Mouse (Mus musculus): ENCODE measurements at regions not wholly inside any gene's neighbourhood (a gene's known extent, or its start where the extent isn't known, plus 50 kb on each side); places are given as distances from the start of the nearest gene placed in this dataset.

DNA sequence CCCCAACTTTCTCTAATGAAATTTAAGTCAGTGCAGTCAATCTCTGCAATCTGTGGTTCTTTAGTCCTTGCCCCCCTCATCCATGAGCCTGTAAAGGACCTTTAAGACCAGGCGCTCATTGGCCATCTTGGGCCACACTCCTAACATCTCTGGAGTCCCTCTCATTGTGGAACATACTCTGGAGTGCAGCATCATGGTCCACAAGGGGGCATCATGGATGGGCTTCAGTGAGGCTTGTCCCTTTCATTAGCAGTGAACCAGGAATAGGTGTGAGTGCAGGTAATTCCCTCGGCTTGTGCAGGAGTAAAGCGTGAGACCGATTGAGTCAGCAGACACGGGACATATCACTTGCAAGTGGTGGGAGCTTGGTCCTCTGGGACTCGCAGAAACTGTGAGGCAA lies 137.7 kb downstream of the Sall1 start:
- CTCF ChIA-PET = no interaction called here

DNA sequence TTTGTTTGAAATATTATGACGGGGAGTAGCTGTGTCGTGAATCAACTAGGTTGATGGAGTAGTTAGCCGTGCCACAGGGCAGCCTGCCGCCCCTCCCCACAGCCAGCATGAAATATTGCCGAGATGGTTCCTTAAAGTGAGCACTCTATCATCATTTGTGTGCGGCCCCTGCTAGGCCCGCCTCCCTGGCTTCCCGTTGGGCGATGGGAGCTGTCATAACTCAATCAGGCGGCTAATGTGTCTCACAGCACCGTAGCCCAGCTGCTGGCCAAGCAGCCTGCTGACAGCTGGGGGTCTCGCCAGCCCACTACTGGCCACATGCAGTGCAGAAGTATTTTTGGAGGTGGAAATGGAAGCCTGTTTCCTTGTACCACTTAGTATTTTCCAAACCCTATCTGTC lies 140.9 kb downstream of the Sall1 start:
- CTCF ChIA-PET = no interaction called here

DNA sequence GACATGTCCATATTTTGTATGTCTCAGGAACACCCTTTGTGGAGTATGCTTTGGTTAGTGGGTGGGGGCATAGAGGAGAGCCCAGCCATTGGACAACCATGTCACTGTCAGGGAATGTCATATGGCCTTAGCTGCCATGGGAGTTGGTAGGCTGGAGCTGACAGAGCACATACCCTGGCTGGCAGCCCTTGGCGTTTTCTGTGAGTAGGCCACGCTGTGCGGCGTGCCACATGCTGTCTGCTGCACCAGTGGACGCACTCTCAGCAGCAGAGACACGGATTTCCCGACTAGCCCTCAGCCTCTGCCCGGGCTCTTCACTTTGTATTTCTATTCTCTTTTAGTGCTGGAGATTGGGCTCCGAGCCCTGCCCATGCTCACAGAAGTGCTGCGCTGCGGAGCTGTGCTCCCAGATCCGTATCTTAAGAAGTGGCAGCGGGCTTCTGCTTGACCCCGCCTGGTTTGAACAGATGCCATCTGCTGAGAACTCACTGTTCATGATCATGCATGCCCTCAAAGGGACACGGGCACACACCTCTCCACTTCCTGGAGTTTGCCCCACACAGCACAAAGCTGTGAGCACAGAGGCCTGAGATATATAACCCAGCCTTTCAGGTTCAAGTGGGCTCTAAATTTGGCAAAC lies 160.1 kb downstream of the Sall1 start:
- CTCF ChIA-PET = no interaction called here

DNA sequence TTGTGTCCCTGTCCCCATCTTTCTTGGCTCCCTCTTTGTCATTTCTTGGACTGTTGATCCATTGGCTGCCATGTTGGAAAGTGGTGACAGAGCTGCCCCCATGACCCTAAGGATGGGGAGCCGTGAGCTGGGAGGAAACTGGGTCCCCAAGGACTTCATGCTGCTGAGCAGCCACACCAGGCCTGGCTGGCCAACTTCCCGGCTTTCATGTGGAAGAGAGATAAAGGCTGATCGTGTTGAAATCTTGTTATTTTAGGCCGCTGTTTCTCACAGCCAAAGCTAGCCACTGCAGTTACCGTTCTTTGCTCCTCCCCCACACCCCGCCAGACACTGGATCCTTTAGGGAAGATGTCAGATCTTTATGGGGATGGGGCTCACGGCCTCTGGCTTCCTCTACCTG lies 164.1 kb downstream of the Sall1 start:
- CTCF ChIA-PET = no interaction called here

DNA sequence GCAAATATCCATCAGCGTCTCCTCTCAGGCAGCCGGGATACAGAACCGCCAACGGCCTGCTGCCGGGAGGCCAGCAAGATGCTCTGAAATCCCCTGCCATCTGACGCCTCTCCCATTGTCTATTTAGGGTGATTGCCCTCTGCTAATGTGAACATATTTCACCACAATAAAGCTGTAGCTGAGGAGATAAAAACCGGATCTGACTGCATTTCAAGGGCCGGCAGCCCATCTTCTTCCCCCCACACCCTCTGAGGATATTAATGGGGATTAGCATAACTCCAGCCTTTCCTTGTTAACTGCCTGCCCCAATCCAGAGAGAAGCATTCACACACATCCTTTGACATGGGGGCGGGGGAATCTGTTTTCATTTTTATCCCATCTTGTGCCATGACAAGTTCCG lies 166.0 kb downstream of the Sall1 start:
- CTCF ChIA-PET = no interaction called here

DNA sequence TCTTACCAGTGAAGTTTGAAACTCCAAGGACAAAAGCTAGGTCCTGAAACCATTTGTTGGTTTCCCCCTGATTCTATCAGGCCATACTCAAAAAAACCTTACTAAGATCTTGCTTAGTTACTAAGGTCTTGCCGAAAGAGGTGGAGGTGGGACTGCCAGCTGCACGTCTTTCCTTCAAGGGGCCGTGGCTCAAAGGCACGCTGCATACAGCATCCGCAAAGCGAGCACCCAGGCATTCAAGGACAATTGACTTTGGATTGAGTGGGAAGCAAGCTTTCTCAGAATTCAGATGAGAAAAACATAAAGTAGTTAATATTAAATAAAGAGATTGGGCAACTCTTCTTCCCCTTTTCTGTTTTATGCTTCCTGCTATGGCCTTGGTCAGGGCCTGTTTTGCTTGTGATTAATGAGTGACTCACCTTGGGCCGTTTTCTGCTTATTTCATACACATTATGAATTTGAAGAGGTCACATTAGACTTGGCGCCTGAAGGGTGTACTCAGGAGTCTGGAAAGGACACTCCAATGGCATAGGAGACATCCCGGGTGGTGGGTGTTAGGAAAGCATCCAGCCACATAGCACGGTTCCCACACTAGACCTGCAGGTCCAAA lies 166.1 kb downstream of the Cyld start:
- CTCF ChIA-PET = no interaction called here

DNA sequence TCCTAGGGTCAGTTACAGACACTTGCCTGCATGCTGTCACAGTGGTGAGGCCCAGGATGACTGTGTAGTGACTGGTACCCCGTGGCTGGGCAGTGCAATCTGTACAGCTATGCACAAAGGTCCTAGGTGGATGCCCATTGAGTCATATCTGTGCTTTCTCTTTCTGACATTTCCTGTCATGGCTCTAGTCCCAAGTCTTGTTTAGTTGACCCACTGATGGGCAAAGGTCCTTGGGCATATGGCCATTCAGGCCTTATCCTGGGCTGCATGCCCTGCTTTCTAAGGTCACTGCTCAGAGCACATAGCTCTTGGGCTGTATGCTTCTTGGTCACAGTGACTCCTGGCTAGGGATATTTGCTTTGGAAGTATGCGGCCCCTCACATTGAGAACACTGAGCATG lies 160.4 kb downstream of the Cyld start:
- CTCF ChIA-PET = no interaction called here

DNA sequence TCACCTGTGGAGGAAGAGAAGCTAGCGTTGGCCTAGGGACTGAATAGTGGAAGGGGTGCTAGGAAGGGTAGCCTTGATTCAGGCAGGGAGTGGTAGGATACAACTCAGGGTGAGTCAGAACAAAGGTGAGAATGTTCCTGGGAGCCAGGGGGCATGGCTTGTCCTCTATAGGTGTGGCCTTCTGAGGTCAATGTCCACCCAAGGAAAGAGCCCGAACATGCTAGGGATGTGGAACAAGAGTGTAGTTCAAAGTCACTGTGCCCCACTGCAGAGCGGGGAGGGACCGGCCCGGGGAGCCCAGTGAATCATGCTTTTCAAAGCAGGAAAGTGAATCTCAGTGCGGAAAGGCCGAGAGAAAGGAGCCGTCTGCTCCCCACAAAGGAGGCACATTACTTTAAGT lies 156.4 kb downstream of the Cyld start:
- CTCF ChIA-PET = no interaction called here

DNA sequence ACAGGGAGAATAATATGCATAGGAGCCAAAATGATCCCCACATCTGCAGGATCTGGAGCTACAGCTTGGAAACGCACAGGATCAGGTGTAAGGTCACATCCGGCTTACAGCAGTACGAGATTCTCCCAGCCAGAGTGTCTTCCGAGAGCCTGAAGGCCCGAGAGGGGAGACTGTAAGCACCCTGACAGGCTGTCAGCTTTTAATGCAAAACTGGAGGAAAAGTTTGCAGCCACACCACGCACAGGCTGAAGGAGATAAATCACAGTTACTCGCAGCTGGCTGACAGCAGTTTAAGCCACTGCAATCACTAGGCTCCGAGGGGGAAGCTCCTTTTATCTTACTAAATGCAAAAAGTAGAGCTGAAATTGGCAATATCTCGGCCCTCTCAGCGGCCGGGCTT lies 149.1 kb downstream of the Cyld start:
- CTCF ChIA-PET = no interaction called here

DNA sequence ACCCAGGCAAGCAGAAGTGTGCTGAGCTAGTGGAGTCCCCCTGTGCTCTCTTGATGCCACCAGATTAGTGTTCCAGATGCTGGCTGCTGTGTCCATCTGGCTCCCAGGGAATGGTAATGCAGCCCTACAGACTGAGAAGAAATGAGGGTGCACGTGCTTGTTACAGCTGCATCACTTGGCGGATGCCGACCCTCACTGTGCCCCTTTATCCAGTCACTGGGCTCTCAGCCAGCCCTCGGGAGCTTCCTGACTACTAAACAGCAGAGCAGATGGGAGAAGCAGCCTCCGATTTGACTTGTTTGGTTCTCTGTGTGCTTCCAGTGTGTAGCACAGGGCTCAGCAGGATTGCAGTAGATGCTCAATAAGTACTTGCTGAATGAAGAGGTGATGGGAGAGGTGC lies 147.5 kb downstream of the Cyld start:
- CTCF ChIA-PET = no interaction called here

DNA sequence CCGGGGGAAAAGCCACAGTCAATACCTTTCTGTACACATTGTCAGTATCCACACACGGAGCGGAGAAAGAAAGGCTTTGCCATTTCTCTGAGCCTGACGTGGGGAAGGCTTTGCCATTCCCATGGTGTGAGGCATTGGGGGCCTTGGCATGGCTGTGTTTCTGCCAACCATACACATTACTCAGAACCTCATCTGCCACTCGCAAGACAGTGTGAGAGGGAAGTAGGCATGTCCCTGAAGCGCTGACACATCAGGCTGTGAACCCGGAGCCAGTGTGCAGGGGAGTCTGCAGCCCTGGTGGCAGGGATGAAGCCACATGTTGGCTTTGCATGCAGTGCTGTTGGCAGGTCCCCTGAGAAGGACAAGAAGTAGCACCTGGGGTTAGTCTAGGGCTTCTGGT lies 145.6 kb downstream of the Cyld start:
- CTCF ChIA-PET = no interaction called here

DNA sequence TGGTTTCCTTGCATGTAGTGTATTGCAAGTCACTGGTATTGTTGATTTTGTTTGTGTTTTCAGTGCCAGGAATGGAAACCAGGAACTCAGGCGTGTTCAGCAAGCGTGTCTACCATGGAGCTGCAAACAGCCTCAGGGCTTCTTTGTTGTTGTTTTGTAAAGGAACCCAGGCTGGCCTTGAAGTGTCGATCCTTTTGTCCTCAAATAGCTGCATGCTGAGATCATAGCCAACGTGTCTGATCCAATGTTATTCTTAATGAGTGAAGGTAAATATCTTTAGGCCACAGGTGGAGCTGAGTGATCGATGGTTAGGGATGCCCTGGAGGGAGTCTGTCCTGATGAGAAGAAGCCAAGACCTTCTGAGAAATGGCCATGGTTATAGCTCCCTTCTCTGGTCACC lies 143.3 kb downstream of the Cyld start:
- CTCF ChIA-PET = no interaction called here

DNA sequence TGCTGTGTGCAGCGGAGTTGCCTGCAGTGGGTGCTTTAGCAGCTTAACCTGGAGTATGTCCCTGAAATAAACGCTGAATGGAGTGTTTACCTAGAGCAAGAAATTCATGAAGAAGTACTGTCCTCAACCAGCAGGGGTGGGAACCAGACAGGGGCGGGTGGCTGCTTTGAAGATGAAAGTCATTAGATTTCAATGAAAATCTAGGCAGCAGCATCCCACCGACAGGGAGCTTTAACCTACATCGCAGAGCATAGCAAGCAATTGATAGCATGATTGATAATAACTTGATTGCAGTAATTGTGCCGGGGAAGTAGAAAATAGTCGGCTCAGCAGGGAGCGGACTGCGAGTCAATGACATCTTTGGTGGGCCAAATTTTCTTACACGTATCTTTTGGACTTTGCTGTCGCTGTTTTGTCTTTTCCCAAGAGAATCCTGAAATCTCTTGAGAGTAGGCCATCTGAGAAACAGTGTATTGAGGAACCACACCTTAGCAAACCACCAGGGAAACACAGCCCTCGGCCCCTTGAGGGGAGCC lies 139.0 kb downstream of the Cyld start:
- CTCF ChIA-PET = no interaction called here

DNA sequence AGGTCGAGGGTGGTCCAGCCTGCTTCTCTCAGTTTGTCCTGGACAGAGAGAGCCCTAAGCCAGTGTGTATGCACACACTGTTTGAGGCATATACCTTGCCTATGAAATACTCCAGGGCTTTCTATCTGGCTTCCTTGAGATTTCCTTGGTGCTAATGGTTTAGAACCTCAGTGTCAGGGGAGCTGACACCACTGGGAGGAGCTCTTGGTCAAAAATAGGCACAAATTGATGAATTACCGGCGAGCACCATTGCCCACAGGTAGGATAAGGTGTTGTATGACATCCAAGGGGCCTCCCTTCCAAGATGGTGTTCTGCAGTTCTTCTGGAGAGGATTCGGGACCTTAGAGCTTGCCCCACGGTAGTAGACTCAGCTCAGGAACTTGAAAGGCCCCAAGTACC lies 129.0 kb downstream of the Cyld start:
- CTCF ChIA-PET = no interaction called here

DNA sequence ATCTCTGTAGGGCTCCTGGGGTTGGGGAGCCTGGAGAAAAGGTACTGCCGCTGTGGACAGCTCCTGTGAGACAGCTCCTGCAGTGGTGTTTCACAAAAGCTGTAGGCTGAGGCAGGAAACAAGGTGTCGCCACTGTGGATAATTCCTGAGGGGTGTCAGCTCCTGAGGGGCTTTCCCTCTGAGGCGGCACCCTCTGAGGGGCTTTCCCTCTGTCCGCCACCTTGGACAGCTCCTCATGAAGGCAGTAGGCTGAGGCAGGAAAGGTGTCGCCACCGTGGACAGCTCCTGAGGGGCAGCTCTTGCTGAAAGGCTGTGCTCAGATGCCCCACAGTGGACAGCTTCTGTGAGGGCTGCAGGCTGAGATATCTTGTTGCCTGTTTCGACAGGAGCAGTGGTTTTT lies 127.1 kb downstream of the Cyld start:
- CTCF ChIA-PET = no interaction called here

DNA sequence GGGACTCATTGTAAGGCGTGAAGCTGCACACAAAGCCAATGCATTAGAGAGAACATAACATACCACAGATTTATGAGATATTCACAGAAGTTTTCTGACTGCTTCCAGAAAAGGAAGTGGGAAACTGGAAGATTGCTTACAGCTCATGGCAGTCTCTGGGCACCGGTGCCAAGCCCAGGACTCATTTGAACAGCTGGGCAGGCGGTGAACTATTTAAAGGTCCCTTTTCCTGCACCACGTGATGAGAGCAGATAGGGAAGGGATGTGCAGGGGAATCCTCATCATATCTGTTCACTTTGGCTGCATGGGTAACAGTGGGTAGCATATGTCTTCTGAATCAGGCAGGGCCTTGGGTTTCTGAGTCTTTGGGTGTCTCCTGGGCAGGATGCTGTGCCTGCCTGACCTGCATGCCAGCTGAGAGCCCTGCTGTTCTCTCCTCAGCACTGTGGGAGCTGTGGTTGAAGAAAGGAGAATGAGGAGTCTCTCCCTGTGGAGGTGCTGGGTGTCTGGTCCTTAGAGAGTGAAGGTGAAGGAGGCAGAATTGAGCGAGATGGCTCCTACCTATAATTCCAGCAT lies 123.5 kb downstream of the Cyld start:
- CTCF ChIA-PET = no interaction called here

DNA sequence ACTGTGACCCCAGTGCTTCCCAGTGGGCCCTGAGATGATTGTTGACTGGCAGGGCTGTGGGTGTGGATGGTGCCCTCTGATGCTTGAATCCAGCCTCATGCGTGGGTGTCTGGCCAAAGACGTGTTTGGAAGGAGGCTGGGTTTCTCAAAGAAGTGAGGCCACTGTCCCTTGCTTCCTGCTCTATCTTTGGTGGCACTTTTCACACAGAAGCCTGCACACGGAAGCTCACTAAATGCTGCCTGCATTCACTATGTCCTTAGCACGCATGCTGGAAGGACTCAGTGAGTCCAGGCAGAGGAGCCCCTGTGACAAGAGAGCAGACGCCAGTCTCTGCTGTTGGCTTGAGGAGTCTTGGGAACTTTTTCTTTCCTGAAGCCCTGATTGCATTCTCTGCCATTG lies 119.6 kb downstream of the Cyld start:
- CTCF ChIA-PET = no interaction called here

DNA sequence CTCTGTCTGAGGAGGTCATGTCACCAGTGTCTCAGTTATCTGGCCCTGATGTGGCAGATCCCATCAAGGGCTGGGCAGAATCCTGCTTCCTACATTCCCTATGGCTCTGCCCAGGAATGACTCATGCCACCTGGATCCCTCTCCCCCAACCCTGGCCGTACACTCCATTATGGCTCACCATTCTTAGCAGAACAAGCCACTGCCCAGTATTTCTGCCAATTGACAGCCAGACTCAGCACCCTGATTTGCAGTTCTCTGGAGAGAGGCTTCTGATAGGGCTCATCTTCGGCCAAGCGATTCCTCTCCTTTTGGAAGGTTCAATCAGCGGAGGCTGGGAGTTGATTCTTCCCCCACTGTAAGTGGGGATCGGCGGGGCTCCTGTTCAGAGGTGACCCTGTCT lies 117.4 kb downstream of the Cyld start:
- CTCF ChIA-PET = no interaction called here

DNA sequence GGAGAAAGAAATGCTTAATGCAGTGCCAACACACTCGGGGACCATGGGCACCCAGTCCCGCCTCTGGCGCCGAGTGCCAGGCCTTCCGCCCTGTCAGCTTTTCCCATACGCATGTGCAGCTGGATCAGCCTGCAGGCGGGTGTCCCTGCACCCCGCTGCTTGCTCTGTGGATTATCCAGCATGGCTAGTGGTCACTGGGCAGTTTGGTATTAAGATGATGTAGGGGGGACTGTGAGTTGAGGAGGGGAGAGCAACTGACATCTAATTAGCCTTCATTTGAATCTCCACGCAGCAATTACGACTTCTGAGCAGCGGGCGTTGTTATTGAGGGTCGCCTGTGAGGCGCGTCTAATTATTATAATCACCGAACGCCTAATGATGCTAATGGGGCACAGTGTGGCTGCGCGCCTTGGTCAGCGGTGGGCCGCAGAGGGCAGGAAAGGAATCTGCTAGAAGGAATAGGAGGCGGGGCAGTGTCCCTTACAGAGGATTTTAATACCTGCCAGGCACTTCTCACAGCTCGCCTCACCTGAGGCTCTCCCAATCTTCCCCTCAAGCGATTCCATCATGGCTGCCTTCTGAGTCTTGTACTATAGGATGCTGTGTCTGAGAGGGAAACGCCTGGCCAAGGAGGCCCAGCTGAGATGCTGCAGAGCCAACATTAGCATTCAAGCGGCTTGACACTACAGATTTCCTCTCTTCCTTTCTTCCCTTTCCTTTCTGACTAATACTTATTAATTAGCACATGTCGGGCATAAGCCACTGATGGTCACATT lies 116.3 kb downstream of the Cyld start:
- CTCF ChIA-PET = no interaction called here

DNA sequence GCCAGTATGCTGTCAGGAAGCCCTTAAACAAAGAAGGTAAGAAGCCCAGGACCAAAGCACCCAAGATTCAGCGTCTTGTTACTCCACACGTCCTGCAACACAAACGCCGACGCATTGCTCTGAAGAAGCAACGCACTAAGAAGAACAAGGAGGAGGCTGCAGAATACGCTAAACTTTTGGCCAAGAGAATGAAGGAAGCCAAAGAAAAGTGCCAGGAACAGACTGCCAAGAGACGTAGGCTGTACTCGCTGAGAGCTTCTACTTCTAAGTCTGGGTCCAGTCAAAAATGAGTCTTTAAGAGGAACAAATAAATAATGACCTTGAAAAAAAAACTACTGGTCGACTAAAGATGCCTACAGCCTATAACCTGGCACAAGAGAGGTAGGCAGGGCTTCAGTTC lies 110.0 kb downstream of the Cyld start:
- CTCF ChIA-PET = interaction anchor here (0.7 kb wide), 1 partner anchor 1057 kb away, joined by 3 read pairs; no protein-coding TSS in a partner anchor

Data from spleen, embryonic (tissue).